Mouse (Mus musculus) ES-CJ7 (cell line): ENCODE measurements around the gene Pde1c.

Source experiments
- DNase-seq: peaks from one replicate; pipeline ENCODE4 v3.0.0; 2011; ENCODE audit warnings: low read depth, low spot score

The Pde1c gene

DNA sequence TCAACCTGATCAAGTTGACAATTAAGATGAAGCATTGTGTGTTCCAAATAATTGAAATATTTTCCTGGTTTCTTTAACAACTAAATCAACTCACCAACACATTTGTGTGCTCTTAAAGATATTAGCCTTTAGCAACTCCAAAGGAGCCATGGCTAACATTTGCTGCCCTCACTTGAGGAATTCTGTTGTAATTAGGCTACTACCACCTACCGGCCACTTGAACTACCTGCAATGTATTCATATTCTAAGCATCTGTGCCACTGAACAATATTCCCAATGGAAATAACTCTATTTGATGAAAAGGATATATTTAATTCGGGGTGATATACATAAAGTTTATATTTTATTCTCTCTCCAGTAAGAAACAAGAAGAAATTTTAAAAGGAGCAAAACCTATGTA is 121.0 kb downstream of the Pde1c start:
- DNase-seq: peak; percentile 28

DNA sequence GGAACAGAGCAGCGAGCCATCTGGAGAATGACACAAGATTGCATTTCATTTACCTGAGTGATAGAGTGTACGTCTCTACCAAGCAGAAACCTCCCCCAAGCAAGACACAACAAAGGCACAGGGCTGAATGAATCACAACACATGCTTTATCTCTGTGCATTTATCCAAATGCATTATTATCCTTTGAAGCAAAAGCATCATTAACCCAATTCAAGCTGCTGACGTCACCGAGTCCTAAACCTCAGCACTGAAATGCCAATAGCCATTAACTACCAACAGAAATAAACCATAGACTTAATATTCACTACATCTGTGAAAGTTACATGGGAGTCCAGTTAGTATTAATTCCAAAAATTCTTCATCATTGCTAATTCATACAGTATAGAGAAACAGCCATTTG is 127.4 kb downstream of the Pde1c start:
- no peak for DNase-seq

DNA sequence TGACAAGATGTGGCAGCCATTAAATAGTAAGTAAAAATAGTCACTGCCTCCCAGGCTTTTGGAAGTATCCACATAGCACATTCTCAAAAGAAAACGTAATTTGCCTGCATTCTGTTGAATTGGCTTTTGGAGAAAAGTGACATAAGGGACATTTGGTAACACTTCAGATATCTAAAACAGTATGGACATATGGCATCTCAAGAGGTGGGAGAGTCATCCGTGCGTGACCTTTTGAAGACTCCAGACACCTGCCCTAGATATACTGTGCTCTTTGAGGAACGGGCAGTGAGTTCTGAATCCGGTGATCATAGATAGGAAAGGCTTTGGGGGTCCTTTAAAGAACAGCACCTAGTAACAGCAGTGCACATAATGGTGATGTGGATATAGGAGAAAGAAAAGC is 143.1 kb downstream of the Pde1c start:
- no peak for DNase-seq

DNA sequence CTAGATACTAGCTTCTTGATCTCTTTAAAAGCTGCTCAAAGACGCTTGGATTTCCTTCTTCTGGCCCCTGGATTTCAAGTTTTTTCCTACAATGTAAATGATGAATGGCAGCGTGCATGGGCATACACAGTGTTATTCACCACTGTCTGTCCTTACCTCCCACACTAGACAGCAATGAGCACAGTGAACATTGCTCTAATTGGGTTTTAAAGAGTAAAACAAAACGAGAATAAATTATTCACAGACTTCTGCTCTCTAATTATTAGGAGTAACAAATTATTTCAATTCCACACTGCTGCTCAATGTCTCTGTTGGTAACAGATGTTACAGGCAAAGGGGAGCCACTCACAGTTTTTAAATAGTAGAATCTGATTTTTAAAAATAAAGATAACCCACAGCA is 146.0 kb downstream of the Pde1c start:
- no peak for DNase-seq

DNA sequence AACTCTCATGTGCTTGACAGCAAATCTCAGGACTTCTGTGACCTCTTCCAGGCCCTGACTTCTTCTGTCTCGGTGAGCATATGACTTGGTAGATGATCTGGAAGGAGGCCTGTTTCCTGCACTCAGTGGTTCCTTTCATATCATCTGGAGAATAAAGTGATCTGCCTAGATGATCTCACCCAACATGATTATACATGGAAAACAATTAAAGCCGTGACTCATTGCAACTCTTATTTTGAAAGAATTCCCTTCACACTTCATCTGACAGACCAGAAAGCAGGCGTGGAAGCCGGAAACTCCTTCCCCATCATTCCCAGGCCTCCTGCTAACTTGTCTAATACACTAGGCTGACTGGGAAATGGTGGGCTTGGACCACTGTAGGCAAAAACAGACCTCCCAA is 152.7 kb downstream of the Pde1c start:
- DNase-seq: no peak

DNA sequence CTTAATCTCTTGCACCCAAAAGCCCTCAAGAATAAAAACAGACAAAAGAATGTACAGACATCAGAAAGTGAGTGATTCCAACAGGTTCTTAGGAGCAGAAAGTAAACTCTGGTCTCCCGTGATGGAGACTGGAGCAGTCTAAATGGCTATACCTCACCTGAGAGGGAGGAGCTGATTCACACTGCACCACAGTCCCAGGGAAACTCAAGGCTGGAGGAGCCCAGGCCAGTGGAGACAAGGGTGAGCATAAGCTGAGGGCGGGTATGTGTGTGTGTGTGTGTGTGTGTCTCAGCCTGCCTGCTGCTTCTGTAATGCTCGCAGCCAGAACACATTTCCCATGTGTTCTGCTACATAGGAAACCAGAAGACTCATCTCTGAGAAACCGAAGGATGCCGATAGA is 179.7 kb downstream of the Pde1c start:
- DNase-seq: no peak

DNA sequence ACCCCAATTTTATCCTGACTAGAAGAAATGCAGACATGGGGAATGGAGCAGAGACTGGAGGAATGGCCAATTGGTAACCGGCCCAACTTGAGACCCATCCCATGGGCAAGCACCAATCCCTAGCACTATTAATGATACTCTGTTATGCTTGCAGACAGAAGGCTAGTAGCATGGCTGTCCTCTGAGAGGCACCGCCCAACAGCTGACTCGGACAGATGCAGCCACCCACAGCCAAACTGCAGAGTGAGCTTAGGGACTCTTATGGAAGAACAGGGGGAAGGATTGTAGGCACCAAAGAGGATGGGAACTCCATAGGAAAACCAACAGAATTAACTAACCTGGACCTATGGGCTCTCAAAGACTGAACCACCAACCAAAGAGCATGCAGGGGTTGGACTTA is 192.5 kb downstream of the Pde1c start:
- no peak for DNase-seq

DNA sequence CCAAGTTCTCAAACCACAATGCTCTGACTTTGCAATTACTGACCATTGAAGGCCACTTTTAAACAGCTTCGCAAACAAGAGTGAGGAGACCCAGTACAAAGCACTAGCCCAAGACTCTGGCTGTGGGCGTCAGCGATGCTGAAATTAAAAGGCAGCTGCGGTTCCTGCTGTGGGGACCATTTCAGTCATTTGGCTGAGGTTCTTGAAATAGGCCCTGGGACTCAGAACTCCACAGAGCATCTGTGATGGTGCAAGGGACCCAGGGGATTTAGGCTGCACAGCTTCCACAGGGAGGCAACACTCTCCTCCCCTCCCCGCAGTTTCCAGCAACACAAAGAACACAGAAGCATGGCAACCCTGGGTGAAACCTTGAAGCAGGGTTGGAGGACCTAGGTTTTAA is 194.7 kb downstream of the Pde1c start:
- DNase-seq: no peak

DNA sequence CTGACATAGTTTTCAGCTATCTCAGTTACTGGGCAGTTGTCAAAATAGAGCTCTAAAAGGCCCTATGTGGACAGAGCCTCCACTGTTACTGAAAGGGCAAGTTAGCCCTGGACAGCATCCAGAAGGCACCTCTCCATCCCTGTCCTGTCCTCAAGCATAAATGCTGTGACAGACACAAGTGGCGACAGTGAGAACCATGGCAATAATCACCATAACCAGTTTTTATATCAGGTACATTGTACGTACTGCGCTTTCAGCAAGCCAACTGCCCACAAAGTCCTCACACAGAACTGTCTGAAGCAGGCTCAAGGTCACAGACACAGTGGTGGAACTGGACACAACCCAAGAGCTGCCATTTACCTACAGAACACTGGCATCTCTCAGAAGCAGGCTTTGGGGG is 195.2 kb downstream of the Pde1c start:
- DNase-seq: no peak

DNA sequence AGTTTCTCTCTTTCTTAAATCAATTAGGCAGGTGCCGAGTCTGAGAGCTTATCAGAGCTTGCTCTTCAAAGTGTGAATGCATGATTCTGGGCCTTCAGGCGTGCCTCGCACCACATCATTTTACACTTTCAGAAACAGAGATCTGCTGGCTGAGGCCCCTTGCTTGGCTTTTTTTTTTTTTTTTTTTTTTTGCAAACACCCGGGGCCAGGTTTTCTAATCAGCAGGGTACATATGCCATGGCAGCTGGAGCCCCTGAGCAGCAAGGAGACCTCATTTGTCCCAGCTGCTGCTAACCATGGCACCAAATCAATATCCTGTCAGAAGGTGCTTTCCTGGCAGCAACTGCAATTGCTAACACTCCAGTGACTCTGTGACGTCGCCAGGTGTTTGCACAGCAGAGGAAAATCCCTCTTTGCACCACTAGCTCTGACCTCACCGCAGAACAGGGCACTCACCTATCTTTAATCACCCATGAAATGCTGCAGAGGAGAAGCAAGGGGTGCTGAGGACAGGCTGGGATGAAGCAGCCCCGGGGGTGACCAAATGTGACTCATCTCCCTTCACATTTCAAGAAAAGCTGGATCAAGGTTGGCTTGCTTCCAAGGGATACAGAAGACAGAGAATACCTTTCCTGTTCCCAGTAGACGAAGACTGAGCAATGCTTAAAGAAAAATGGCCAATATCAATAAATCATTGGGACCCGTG is 195.7 kb downstream of the Pde1c start:
- no peak for DNase-seq

DNA sequence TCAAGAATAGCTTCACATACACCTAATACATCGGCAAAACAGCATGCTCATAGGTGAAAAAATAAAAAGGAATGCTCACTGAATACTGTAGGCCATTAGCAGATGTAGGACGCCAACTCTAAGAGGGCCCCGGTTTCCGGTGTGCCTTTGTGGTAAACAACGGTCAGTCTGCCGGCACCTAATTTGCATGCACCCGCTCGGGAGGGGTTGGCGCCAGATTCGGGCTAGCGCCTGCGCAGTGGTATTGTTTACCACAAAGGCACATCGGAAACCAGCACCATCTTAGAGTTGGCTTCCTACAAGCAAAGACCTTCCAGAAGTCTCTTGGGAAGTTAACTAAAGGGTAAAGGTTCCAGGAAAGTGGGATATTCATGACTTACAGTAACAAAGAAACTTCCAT is 199.4 kb downstream of the Pde1c start:
- no peak for DNase-seq

DNA sequence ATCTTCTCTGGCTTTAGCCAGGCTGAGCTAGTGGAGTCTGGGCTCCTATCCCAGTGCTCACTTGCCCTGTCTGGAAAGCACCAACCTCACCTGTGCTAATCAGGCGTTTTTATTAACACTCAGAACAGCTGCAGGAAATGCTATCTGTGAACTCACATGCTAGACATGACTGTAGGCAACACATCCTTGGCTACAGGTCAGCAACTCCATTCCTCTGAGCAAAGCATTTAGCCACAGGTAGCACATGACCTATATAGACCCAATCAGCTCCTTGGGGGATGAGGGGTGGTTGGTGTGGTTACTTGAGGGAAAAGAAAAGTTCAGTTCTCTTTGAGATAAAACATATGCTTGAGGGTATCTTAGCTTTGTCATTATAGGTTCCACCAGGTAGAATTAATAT is 200.8 kb downstream of the Pde1c start:
- DNase-seq: no peak

DNA sequence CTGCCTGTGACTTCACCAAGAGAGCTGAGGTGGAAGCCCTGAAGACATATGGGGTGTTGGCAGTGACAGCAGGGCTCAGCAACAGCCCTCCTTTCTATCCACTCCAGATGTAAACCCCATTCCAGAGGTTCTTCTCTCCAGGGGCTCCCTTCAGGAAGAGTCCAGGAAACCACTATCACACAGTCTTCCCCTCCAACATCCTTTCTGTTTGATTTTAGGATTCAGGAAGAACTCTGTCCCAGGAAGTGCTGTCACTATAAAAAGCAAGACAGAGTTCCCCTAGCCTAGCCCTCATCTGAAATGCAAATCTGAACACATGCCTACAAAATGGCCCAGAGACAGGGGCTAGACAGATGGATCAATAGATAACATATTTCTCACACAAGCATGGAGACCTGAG is 201.6 kb downstream of the Pde1c start:
- DNase-seq: no peak

DNA sequence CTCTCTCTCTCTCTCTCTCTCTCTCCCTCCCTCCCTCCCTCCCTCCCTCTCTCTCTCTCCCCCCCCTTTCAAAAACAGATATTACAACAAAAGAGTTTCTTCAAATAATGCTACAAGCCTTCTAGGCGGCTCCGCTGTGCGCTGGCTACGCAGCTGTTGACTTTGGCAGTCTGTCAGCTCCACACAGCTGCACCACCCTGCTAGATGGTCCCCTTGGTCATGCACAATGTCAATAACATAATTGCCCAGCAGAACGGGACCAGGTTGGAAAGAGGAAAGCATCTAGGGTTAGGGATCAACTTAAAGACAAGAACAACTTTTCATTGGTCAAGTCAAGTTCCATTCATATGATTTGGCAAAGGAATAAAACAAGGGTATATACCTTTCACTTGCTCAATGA is 206.3 kb downstream of the Pde1c start:
- DNase-seq: no peak

DNA sequence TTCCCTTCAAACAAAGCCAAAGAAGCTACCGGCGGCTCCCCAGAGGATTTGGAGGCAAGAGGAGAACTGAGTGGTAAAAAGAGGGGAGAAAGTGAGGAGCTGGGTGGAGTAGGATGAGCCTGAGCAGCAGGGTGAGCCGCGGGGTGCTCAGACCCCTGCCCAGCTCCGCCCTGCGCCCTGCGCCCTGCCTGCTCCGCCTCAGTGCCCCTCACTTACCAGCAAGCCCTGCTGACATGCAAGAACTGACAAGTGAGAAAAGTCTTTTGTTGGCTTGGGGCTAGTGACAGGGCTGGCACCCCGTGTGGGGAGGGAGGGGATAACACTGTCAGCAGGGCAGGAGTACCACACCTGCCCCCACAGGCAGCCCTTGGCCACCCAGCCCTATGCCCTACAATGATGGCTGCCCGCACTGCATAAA is 206.8 kb downstream of the Pde1c start:
- peak; percentile 44 for DNase-seq

DNA sequence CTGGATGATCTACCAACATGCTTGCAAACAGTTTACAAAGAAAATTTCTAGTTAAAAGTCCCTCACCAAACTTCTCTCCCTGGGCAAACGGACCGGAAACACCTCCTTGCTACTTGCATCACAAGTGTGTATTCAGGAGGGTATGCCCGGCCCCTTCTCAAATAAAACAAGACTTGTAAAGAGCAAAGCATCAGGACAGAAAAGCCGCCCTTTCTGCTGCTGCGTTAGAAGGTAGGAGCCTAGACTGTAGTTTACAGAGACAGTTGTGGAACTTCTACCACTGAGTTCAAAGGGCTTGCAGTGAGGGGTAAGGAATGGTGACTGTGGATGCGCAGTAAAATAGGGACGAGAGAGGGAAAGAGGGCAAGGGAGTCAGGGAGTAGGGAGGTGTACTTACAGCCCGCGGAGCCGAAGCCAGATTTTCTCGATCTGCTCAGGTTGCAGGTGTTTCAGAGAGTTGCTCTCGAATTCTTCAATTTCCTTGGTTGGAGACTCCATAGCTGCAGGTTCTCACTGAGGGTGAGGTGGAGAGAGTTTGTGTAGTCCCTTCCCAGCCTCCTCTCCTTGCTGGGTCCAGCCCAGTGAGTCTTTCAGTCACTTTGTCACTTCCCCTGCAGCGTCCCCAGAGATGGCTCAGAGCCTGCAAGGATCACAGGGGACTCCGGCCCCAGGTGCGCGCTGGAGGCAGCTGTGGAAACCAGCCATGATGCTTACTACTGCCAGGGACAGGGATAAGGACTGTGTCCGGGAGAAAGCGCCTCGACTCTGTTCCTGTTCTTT is 207.4 kb downstream of the Pde1c start:
- peak; percentile 7 for DNase-seq

DNA sequence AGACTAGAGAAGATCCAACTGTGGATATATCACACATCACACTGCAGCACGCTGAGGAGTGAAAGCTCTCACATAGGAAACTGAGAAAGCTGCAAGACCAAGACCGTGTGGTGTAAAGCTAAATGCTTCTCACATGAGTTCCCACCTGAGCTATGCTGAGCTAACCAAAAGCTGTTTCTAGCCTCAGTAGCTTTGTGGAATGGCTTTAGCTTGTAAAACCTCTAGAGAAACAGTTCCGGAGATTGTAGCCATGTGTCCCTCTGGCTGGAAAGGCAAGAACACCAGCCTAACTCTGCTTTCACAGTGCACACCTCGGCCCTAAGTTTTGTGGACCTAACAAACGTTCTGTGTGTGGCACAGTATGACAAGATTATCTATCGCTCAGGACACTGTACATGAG is 208.8 kb downstream of the Pde1c start:
- DNase-seq: no peak

DNA sequence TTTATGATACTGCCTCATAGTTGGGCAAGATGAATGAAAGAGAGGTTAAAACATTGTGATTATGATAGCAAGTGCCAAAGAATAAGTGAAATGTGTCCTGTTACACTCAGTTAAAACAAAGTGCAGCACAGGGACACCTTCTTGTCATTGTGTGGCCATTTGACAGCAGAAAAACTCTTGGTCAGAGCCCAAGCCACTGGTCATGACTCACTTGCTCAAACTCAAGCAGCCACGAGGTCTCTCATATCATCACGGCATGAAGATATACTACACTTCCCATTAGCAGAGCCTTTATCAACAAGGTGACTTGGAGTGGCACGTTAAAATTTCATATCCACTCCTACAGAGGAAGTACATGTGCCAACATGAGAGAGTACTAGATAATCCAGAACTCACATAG is 209.8 kb downstream of the Pde1c start:
- DNase-seq: no peak

DNA sequence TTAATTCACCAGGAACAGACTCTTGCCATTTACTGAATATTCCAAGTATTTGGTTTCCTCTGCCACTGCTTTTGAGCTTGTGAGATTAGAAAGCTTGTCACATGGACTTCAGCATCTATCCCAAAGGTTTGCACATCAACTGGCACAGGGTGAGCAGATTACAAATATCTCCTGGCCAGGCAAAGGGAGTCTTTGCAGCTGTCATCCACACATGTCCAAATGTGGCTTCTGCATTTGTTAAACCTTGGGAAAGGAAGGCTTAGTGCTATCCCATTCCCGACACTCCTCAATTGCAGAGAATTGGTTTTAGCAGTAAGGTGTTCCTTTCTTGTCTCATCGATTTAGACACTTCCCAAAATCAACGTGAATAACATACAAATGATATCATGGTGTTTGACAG is 221.7 kb downstream of the Pde1c start:
- DNase-seq: no peak

DNA sequence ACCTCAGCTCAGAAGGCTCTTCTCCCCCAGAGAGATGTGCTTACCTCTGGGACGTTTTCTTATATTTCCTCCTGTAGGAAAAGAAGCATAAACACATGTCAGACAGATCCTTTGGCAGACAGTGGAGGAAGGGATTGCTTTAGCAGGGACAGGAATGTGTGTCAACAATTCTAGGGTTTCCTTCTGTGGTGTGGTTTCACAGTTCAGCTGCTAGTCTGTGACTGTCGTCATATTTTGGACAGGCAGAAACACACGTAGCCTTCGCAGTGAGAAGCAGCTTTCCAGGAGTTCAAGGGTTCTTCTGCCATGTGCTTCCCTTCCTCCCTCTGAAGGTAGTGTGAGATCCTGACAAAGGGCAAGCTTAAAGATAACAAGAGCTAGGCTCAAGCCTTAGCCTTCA is 223.8 kb downstream of the Pde1c start:
- DNase-seq: no peak

DNA sequence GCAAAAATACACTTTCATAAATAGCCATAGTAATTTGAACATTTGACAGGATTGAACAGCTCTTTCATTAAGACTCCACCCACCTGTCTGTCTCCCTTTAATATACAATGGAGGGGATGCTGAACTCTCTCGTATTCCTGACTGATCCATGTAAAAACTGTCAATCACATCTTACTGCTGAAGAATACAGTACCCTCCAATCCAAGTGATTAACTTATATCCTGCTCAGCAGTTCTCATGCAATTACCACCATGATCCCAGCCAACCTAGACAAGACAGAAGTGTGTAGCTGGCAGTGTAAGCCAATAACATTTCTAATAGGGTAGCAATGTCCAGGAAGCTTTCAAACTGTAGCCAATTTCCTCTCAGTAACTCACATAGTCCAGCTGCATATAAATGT is 226.9 kb downstream of the Pde1c start:
- no peak for DNase-seq

DNA sequence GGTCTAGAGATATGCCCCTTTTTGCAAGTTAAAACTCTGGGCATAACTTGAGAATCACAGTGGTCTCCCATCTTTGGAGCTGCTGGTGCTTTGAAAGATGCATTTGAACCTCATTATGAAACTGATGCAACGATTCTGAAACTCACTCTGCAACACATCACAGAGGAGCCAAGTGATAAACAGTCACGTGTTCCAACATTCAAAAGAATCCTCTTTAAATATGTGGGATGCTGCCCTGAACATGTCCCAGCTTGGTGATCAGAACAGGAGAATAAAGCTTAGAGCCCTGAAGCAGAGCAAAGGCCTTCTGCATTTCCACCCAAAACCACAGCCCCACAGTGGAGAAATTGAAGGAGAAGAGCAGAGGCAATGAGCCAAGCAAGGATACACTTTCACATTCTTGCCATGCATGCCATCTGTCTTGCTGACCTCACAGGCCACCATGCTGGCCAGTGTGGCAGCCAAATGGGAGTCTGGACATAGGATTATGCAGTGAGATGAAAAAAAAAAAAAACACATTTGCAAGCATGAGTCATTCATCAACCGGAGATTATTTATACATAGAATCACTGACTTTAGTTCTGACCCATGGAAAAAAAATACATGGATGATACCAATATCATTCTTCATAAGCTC is 233.0 kb downstream of the Pde1c start:
- DNase-seq: no peak

DNA sequence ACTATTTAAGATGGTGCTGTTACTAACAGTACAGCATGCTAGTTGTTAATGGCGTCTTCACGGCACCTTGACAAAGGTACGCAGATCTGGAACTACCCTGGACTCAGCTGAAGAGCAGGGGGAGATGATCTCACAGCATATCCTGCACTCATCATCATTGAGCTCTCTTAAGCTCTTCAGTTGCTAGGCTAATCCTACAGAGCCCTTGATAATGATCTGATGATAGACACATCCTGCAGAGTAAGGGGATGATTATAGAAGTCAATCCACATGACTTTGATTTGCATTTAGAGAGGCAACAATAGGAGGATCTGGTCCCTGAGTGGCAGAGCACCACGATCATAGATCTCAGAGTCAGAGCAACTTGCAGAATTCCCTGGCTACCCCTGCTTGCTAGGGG is 236.8 kb downstream of the Pde1c start:
- DNase-seq: no peak
